Mouse (Mus musculus): ENCODE results near the gene Kif1b. TPM values are rescaled to one million over a fixed set of nuclear protein-coding genes. Genes with fewer than 3 reads are reported as not detected.

Kif1b gene
- polyA plus RNA-seq, 1 experiment from 2014 or later, result 141 TPM

- Histone ChIP-seq H3K4me3 (no peak overlapping the region), H3K36me3 (peaks cover 92% of the 10 kb centered on the region), H3K27ac (replicated peaks) (no peak overlapping the region), H3K4me2 (replicated peaks) (no peak overlapping the region), H3K4me1 (no peaks in the 10 kb centered on the region), H3K27me3 (no peaks in the 10 kb centered on the region), H3K9ac (replicated peaks) (no peak overlapping the region), H3K9me3 (no peaks in the 10 kb centered on the region)
- ATAC-seq (ENCODE audit: low FRiP score, low read depth), result no peak
- WGBS, result 93% methylated on average over 7 of the region's 7 CpGs
Observed at GRCm38 (mm10) chr4:149332726-149333125, 25.2 kb upstream of the Kif1b start.

- no peak for ATAC-seq (ENCODE audit: low FRiP score, low read depth)
- Histone ChIP-seq H3K9me3 (no peaks in the 10 kb centered on the region), H3K27me3 (no peaks in the 10 kb centered on the region), H3K9ac (replicated peaks) (no peak overlapping the region), H3K4me2 (replicated peaks) (no peak overlapping the region), H3K36me3 (peaks cover 81% of the 10 kb centered on the region), H3K27ac (replicated peaks) (no peak overlapping the region), H3K4me1 (no peaks in the 10 kb centered on the region), H3K4me3 (no peak overlapping the region)
- 98% methylated on average over 5 of the region's 5 CpGs for WGBS
Observed at GRCm38 (mm10) chr4:149330495-149330894, 23.0 kb upstream of the Kif1b start.

GRCm38 (mm10) chr4:149328735-149329134 lies 21.2 kb upstream of the Kif1b start:
- Histone ChIP-seq H3K27me3 (no peaks in the 10 kb centered on the region), H3K9me3 (no peaks in the 10 kb centered on the region), H3K4me2 (replicated peaks) (no peak overlapping the region), H3K4me1 (no peaks in the 10 kb centered on the region), H3K9ac (replicated peaks) (no peak overlapping the region), H3K27ac (replicated peaks) (no peak overlapping the region), H3K4me3 (no peak overlapping the region), H3K36me3 (peaks cover 63% of the 10 kb centered on the region)
- no peak for ATAC-seq (ENCODE audit: low FRiP score, low read depth)
- WGBS, result 78% methylated on average over 4 of the region's 4 CpGs

GRCm38 (mm10) chr4:149327281-149327680 lies 19.8 kb upstream of the Kif1b start:
- Histone ChIP-seq H3K4me2 (replicated peaks) (no peak overlapping the region), H3K27me3 (no peaks in the 10 kb centered on the region), H3K4me1 (0 out of 2 replicates have a peak, but pooled peaks cover 2% of the 10 kb centered on the region), H3K36me3 (peaks cover 52% of the 10 kb centered on the region), H3K27ac (replicated peaks) (0 out of 2 replicates have a peak overlapping the region, but pooled peaks have one; percentile 10), H3K9me3 (no peaks in the 10 kb centered on the region), H3K9ac (replicated peaks) (no peak overlapping the region), H3K4me3 (no peak overlapping the region)
- no peak for ATAC-seq (ENCODE audit: low FRiP score, low read depth)
- 92% methylated on average over 7 of the region's 7 CpGs for WGBS

- WGBS, result 89% methylated on average over 10 of the region's 10 CpGs
- no peak overlapping the region for H3K4me2 ChIP-seq (replicated peaks)
- H3K9ac ChIP-seq (replicated peaks), result no peak overlapping the region
- H3K9me3 ChIP-seq, result no peaks in the 10 kb centered on the region
- ATAC-seq (ENCODE audit: low FRiP score, low read depth), result no peak
- H3K4me3 ChIP-seq, result no peak overlapping the region
- 0 out of 2 replicates have a peak, but pooled peaks cover 4% of the 10 kb centered on the region for H3K4me1 ChIP-seq
- no peaks in the 10 kb centered on the region for H3K27me3 ChIP-seq
- peaks cover 36% of the 10 kb centered on the region for H3K36me3 ChIP-seq
- H3K27ac ChIP-seq (replicated peaks), result no peak overlapping the region
Observed at GRCm38 (mm10) chr4:149325411-149326162, 18.1 kb upstream of the Kif1b start.

- H3K4me1 ChIP-seq, result peaks cover 4% of the 10 kb centered on the region; the same call in 1 of the 2 replicates
- H3K36me3 ChIP-seq, result peaks cover 19% of the 10 kb centered on the region
- no peak overlapping the region for H3K4me3 ChIP-seq
- 88% methylated on average over 16 of the region's 16 CpGs for WGBS
- H3K27ac ChIP-seq (replicated peaks), result no peak overlapping the region
- H3K27me3 ChIP-seq, result no peaks in the 10 kb centered on the region
- no peaks in the 10 kb centered on the region for H3K9me3 ChIP-seq
- no peak overlapping the region for H3K4me2 ChIP-seq (replicated peaks)
- H3K9ac ChIP-seq (replicated peaks), result no peak overlapping the region
- ATAC-seq (ENCODE audit: low FRiP score, low read depth), result no peak
Observed at GRCm38 (mm10) chr4:149323730-149324129, 16.2 kb upstream of the Kif1b start.

- Histone ChIP-seq H3K36me3 (peaks cover 11% of the 10 kb centered on the region), H3K4me1 (peaks cover 4% of the 10 kb centered on the region; the same call in 1 of the 2 replicates), H3K27ac (replicated peaks) (no peak overlapping the region), H3K4me2 (replicated peaks) (no peak overlapping the region), H3K4me3 (no peak overlapping the region), H3K9me3 (no peaks in the 10 kb centered on the region), H3K9ac (replicated peaks) (no peak overlapping the region), H3K27me3 (no peaks in the 10 kb centered on the region)
- WGBS, result 79% methylated on average over 6 of the region's 6 CpGs
- ATAC-seq (ENCODE audit: low FRiP score, low read depth), result no peak
Observed at GRCm38 (mm10) chr4:149322718-149323117, 15.2 kb upstream of the Kif1b start.

- H3K4me2 ChIP-seq (replicated peaks), result no peak overlapping the region
- H3K27ac ChIP-seq (replicated peaks), result no peak overlapping the region
- no peaks in the 10 kb centered on the region for H3K27me3 ChIP-seq
- H3K9me3 ChIP-seq, result no peaks in the 10 kb centered on the region
- ATAC-seq (ENCODE audit: low FRiP score, low read depth), result no peak
- no peak overlapping the region for H3K9ac ChIP-seq (replicated peaks)
- H3K4me1 ChIP-seq, result peaks cover 4% of the 10 kb centered on the region; the same call in 1 of the 2 replicates
- no peak overlapping the region for H3K4me3 ChIP-seq
- H3K36me3 ChIP-seq, result peaks cover 7% of the 10 kb centered on the region
- 42% methylated on average over 4 of the region's 4 CpGs for WGBS
Observed at GRCm38 (mm10) chr4:149322286-149322685, 14.8 kb upstream of the Kif1b start.

GRCm38 (mm10) chr4:149319088-149319487 lies 11.6 kb upstream of the Kif1b start:
- H3K4me2 ChIP-seq (replicated peaks), result no peak overlapping the region
- no peak overlapping the region for H3K9ac ChIP-seq (replicated peaks)
- H3K27ac ChIP-seq (replicated peaks), result no peak overlapping the region; the same call in 1 of the 2 replicates
- H3K4me1 ChIP-seq, result peaks cover 4% of the 10 kb centered on the region; the same call in 1 of the 2 replicates
- H3K9me3 ChIP-seq, result no peaks in the 10 kb centered on the region
- no peak for ATAC-seq (ENCODE audit: low FRiP score, low read depth)
- no peaks in the 10 kb centered on the region for H3K36me3 ChIP-seq
- no peaks in the 10 kb centered on the region for H3K27me3 ChIP-seq
- H3K4me3 ChIP-seq, result no peak overlapping the region
- 80% methylated on average over 9 of the region's 9 CpGs for whole genome bisulfite sequencing

- Histone ChIP-seq H3K36me3 (no peaks in the 10 kb centered on the region), H3K27me3 (no peaks in the 10 kb centered on the region), H3K27ac (replicated peaks) (no peak overlapping the region), H3K4me1 (peaks cover 3% of the 10 kb centered on the region; the same call in 1 of the 2 replicates), H3K4me3 (no peak overlapping the region), H3K9ac (replicated peaks) (no peak overlapping the region), H3K4me2 (replicated peaks) (no peak overlapping the region), H3K9me3 (no peaks in the 10 kb centered on the region)
- whole genome bisulfite sequencing, result 68% methylated on average over 5 of the region's 5 CpGs
- no peak for ATAC-seq (ENCODE audit: low FRiP score, low read depth)
Observed at GRCm38 (mm10) chr4:149317387-149317786, 9.9 kb upstream of the Kif1b start.

- Histone ChIP-seq H3K27me3 (no peaks in the 10 kb centered on the region), H3K4me3 (no peak overlapping the region), H3K9me3 (no peaks in the 10 kb centered on the region), H3K4me2 (replicated peaks) (no peak overlapping the region), H3K36me3 (no peaks in the 10 kb centered on the region), H3K4me1 (peaks cover 5% of the 10 kb centered on the region; the same call in 1 of the 2 replicates), H3K9ac (replicated peaks) (no peak overlapping the region), H3K27ac (replicated peaks) (no peak overlapping the region)
- WGBS, result 94% methylated on average over 11 of the region's 11 CpGs
- no peak for ATAC-seq (ENCODE audit: low FRiP score, low read depth)
Observed at GRCm38 (mm10) chr4:149314275-149314837, 6.9 kb upstream of the Kif1b start.

GRCm38 (mm10) chr4:149313558-149314253 lies 6.2 kb upstream of the Kif1b start:
- WGBS, result 87% methylated on average over 12 of the region's 12 CpGs
- ATAC-seq (ENCODE audit: low FRiP score, low read depth), result no peak

More at GRCm38 (mm10) chr4:149313558-149314253, 6.2 kb upstream of the Kif1b start:
- Histone ChIP-seq H3K36me3 (no peaks in the 10 kb centered on the region), H3K9me3 (no peaks in the 10 kb centered on the region), H3K4me2 (replicated peaks) (no peak overlapping the region), H3K9ac (replicated peaks) (no peak overlapping the region), H3K27ac (replicated peaks) (no peak overlapping the region), H3K4me3 (no peak overlapping the region), H3K27me3 (no peaks in the 10 kb centered on the region), H3K4me1 (peaks cover 11% of the 10 kb centered on the region)

Measured in midbrain, embryonic 12.5 days (tissue).